Mouse (Mus musculus): ENCODE results near the gene Tpk1. TPM values are rescaled to one million over a fixed set of nuclear protein-coding genes. Genes with fewer than 3 reads are reported as not detected.

The Tpk1 gene
- polyA plus RNA-seq, 1 experiment from 2014 or later, result 3.8 TPM

DNA sequence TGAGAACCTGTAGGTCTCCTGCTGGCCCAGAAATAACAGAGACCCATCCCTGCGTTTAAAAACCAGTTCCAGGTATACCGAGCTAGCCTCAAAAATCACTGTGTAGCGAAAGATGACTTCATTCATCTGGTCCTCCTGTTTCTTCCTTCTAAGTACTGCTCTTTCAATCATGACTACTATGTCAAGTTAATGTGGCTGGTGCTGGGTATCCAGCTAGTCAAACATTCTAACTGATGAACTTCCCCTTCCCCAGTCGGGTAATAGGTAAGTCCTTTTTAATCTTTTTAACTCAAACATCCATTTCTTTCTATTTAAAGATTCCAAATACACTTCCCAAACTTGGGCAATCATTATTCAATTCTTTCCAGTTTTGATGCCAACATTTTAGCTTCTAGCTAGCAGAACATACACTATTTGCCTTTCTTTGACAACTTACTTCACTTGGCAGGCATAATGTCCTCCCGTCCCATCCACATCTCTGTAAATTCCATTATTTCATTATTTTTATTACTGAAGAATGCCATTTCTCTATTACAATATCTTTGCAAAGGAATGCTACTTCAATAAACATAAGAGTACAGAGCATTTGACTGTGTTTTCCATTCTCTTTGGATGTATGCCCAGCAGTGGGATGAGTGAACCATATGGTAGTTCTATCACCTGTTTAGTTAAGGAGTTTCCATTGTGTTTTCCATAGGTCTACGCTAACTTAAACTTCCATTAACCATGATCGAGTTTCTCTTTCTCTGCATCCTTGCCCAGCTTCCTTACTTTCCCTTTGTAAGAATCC is 728 bp upstream of the Tpk1 start:
- peak overlapping the region; percentile 58 for H3K4me3 ChIP-seq
- peak overlapping the region; percentile 67 for H3K4me2 ChIP-seq
- WGBS, result 88% methylated on average over 7 of the region's 7 CpGs
- H3K36me3 ChIP-seq (ENCODE audit: poor library complexity, severe bottlenecking), result no peaks in the 10 kb centered on the region; the same call in 1 of the 2 replicates
- no peaks in the 10 kb centered on the region for H3K9me3 ChIP-seq (replicated peaks)
- no peak; the same call in 1 of the 2 replicates for ATAC-seq
- H3K4me1 ChIP-seq, result peaks cover 3% of the 10 kb centered on the region; the same call in 1 of the 2 replicates
- peak overlapping the region; percentile 83 for H3K9ac ChIP-seq
- H3K27me3 ChIP-seq, result no peaks in the 10 kb centered on the region
- H3K27ac ChIP-seq, result peak overlapping the region; percentile 93

DNA sequence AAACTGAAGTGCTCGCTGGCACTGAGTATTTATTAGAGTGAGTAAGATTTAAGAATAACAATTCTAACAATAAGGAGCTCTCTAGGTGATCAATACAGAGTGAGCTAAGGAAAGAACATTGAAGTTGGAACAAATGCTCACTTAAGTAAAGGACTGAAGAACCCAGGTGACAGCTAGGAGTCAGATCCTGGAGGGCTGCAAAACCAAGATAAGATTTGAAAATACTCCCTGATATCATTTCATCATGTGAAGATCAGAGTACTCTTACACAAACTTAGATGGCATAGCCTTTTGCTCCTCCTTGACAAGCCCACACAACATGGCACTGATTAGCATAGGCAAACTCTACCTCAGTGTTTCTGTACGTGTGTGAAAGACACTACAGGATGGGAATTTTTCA is 4.3 kb downstream of the Tpk1 start:
- H3K4me1 ChIP-seq, result peaks cover 3% of the 10 kb centered on the region; the same call in 1 of the 2 replicates
- no peaks in the 10 kb centered on the region for H3K9me3 ChIP-seq (replicated peaks)
- H3K4me3 ChIP-seq, result no peak overlapping the region
- no peaks in the 10 kb centered on the region; the same call in 1 of the 2 replicates for H3K36me3 ChIP-seq (ENCODE audit: poor library complexity, severe bottlenecking)
- WGBS, result 85% methylated on average over 2 of the region's 2 CpGs
- no peak overlapping the region for H3K9ac ChIP-seq
- ATAC-seq, result no peak
- H3K27ac ChIP-seq, result no peak overlapping the region
- H3K27me3 ChIP-seq, result no peaks in the 10 kb centered on the region
- no peak overlapping the region for H3K4me2 ChIP-seq

DNA sequence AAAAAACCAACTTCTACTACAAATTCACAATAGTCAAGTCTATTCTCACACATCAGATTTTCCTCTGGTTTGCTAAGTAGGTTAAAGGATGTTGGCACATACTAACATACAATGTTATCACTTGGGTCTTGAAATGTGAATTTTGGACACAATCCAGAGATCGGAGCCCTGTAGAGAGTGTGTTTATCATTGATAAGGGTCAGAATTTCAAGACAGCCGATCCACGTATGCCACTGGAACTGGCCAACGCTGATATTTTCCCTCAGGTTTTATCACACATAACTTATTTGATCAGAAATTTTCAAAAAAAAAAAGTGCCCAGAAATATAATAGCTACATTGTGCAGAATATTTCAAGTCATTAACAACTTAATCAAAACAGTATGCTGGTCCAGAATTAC is 7.8 kb downstream of the Tpk1 start:
- H3K36me3 ChIP-seq (ENCODE audit: poor library complexity, severe bottlenecking), result no peaks in the 10 kb centered on the region; the same call in 1 of the 2 replicates
- no peaks in the 10 kb centered on the region for H3K27me3 ChIP-seq
- H3K9me3 ChIP-seq (replicated peaks), result no peaks in the 10 kb centered on the region
- no peaks in the 10 kb centered on the region for H3K4me1 ChIP-seq
- no peak overlapping the region for H3K4me2 ChIP-seq
- no peak for ATAC-seq
- no peak overlapping the region for H3K9ac ChIP-seq
- H3K27ac ChIP-seq, result no peak overlapping the region
- H3K4me3 ChIP-seq, result no peak overlapping the region
- WGBS, result 95% methylated on average over 4 of the region's 4 CpGs

DNA sequence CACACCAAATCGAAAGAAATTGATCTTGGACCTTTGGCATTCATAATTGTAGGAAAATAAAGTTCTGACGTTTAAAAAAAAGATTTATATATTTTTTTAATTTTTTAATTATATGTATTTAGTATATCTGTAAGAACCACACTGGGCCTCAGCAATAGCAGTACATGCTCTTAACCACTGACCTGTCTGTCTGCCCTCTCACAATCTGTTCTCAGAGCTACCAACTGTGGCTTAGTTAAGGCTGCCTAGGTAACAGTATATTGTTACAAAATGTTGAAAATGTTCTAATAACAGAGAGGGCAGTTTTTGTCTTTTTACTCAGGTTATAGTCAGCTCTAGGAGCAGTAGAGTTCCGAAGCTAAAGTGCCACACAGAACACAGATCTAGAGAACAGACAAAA is 8.2 kb downstream of the Tpk1 start:
- 91% methylated on average over 3 of the region's 3 CpGs for WGBS
- Histone ChIP-seq H3K9me3 (replicated peaks) (no peaks in the 10 kb centered on the region), H3K9ac (no peak overlapping the region), H3K36me3 (ENCODE audit: poor library complexity, severe bottlenecking) (no peaks in the 10 kb centered on the region; the same call in 1 of the 2 replicates), H3K27me3 (no peaks in the 10 kb centered on the region), H3K4me1 (no peaks in the 10 kb centered on the region), H3K4me2 (no peak overlapping the region), H3K4me3 (no peak overlapping the region), H3K27ac (no peak overlapping the region)
- no peak for ATAC-seq

DNA sequence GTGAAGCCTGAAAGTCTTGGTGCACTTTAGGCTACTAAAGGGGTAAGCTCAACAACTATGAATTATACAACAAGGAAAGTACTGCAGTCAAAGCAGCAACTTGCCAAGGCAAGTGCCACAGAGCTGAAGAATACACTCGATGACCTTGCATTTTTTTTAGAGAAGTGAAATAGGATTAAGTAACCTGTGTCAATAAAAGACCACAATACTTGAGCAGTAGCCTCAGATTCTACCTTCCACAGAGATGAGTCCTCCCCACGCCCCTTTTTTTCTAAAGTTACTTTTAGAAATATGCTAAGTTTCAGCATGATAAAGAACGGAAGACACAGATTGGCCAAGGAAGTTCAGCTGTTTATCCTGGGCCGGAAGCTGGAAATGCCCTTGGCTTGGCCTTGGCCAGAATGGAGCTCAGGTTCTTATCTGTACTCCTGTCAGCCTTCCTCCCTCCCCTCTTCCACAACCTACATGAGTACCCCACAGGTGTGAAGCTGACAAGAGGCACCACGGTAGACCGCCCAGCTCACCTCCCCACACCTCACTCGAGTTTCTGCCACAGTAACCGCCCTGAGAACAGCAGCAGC is 11.1 kb downstream of the Tpk1 start:
- H3K9ac ChIP-seq, result no peak overlapping the region
- no peaks in the 10 kb centered on the region for H3K36me3 ChIP-seq (ENCODE audit: poor library complexity, severe bottlenecking)
- H3K9me3 ChIP-seq (replicated peaks), result no peaks in the 10 kb centered on the region
- no peak for ATAC-seq
- no peak overlapping the region for H3K27ac ChIP-seq
- 87% methylated on average over 8 of the region's 8 CpGs for WGBS
- H3K4me1 ChIP-seq, result no peaks in the 10 kb centered on the region
- no peak overlapping the region for H3K4me2 ChIP-seq
- no peaks in the 10 kb centered on the region for H3K27me3 ChIP-seq
- H3K4me3 ChIP-seq, result no peak overlapping the region

DNA sequence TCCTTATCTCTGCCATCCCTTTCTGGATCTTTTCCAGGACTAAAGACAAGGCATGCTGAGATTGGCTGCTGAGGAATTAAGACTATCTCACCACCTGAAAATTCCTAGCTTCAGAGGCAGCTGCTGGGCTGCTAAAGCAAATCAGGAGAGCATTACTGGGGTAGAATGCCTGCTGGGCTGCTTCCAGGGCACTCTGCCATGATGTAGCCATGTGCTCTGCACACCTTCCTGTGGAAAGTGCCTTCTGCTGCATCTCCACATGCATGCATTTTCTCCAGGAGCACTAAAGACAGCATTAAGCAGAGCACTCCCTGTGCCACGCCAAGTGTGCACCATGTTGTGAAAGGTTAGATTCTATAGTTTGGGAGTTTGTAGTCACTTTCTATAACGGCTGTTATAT is 16.6 kb downstream of the Tpk1 start:
- Histone ChIP-seq H3K4me3 (no peak overlapping the region), H3K4me1 (no peaks in the 10 kb centered on the region), H3K36me3 (ENCODE audit: poor library complexity, severe bottlenecking) (no peaks in the 10 kb centered on the region), H3K27me3 (no peaks in the 10 kb centered on the region), H3K9ac (no peak overlapping the region), H3K4me2 (no peak overlapping the region), H3K27ac (no peak overlapping the region), H3K9me3 (replicated peaks) (no peaks in the 10 kb centered on the region)
- 81% methylated on average over 2 of the region's 2 CpGs for WGBS
- no peak for ATAC-seq

DNA sequence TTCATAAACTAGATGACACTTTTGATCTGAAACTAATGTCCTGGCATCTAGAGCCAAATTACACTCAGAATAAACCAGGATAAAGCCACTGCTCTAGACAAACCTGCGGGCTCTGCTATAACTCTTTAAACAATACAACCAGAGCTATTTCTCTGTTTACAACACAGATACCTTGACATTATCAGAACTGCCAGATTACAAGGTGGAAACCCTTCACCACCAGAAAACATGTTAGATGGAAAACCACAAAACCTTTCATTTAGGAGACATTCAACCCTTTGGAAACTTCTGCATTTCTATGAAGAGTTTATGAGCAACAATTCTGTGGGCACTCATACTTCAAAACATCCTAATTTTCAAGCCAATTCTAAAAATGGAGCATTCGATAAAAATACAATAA is 20.4 kb downstream of the Tpk1 start:
- Histone ChIP-seq H3K9ac (no peak overlapping the region), H3K4me2 (no peak overlapping the region), H3K27me3 (no peaks in the 10 kb centered on the region), H3K27ac (no peak overlapping the region), H3K36me3 (ENCODE audit: poor library complexity, severe bottlenecking) (no peaks in the 10 kb centered on the region), H3K9me3 (replicated peaks) (no peaks in the 10 kb centered on the region), H3K4me1 (no peaks in the 10 kb centered on the region), H3K4me3 (no peak overlapping the region)
- 90% methylated on average over 2 of the region's 2 CpGs for WGBS
- ATAC-seq, result no peak

DNA sequence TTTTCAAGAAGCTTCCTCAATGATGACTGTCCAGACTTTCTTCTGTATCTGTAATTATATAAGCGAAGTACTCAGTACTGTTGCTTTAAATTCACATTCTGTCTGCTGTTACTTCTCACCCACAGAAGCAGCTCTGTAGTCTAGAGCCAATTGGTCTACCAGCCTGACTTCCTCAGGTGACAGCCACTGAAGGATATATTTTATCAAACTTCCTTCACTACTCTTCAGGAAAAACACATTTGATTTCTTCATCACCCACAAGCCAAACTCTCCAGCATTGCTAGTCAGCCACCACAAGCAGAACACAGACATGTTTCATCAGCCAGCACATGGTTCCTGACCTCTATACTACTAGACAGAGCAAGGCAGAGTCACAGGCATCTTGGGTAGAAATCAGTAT is 21.0 kb downstream of the Tpk1 start:
- Histone ChIP-seq H3K9ac (no peak overlapping the region), H3K9me3 (replicated peaks) (no peaks in the 10 kb centered on the region), H3K4me1 (no peaks in the 10 kb centered on the region), H3K4me2 (no peak overlapping the region), H3K36me3 (ENCODE audit: poor library complexity, severe bottlenecking) (no peaks in the 10 kb centered on the region), H3K4me3 (no peak overlapping the region), H3K27ac (no peak overlapping the region), H3K27me3 (no peaks in the 10 kb centered on the region)
- WGBS, result 92% methylated on average over 1 of the region's 1 CpGs
- no peak for ATAC-seq

DNA sequence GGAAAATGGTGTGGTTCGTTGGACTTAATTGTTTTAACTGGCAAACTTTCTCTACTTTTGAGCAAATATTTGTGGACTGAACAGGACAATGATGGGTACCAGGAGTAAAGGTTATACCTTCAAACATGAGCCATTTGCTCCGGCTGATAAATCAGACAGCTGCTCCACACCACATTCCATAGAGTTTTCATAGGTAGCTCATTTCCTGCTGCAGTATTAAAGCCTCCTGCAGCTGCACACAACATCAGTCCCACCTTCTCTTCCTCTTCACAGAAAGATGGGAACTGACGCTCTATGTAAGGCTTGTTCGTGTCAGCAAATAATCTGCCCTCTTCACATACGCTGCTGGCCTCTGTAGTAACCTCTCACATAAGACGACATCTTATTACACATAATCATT is 22.4 kb downstream of the Tpk1 start:
- Histone ChIP-seq H3K36me3 (ENCODE audit: poor library complexity, severe bottlenecking) (no peaks in the 10 kb centered on the region), H3K9me3 (replicated peaks) (no peaks in the 10 kb centered on the region), H3K27ac (no peak overlapping the region), H3K27me3 (no peaks in the 10 kb centered on the region), H3K9ac (no peak overlapping the region), H3K4me2 (no peak overlapping the region), H3K4me3 (no peak overlapping the region), H3K4me1 (no peaks in the 10 kb centered on the region)
- 90% methylated on average over 6 of the region's 6 CpGs for WGBS
- ATAC-seq, result no peak

DNA sequence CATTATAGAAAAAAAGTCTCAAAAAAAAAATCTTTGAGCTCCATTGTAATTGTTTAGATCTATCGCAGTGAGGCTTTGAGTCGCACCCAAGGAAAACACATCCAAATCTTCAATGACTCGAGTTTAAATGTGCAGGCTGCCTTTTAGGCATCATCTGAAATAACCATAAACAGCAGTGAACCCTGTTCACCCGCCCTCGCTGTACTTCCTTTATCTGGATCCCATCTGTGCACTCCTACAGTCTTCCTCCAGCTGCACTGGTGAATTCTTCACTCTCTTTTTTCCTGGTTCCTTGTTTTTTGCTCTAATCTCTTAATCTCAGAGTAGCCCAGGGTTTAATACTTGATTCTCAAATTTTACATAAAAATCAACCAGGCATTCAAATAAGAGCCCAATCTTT is 23.7 kb downstream of the Tpk1 start:
- no peak for ATAC-seq
- Histone ChIP-seq H3K27me3 (no peaks in the 10 kb centered on the region), H3K9ac (no peak overlapping the region), H3K4me2 (no peak overlapping the region), H3K4me1 (no peaks in the 10 kb centered on the region), H3K4me3 (no peak overlapping the region), H3K27ac (no peak overlapping the region), H3K9me3 (replicated peaks) (no peaks in the 10 kb centered on the region), H3K36me3 (ENCODE audit: poor library complexity, severe bottlenecking) (no peaks in the 10 kb centered on the region)
- 77% methylated on average over 5 of the region's 5 CpGs for WGBS

DNA sequence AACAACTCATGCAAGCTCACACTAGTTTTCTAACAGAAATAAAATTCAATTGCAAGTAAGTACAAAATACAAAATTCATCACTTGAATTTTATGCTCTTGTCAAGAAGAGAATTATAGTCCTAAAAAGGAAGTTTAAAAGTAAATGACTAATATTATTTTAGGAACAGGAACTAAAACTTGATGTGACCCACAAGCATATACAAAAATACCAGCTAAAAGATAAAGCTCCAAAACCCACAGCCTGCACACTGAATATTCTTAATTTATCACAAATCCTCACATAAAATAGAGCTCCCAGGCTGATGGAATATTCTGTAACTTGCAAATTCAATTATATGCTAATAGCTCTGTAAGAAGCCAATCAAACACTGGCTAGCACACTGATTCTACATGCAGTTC is 25.5 kb downstream of the Tpk1 start:
- H3K36me3 ChIP-seq (ENCODE audit: poor library complexity, severe bottlenecking), result no peaks in the 10 kb centered on the region
- ATAC-seq, result no peak
- no peak overlapping the region for H3K4me2 ChIP-seq
- no peaks in the 10 kb centered on the region for H3K4me1 ChIP-seq
- H3K27me3 ChIP-seq, result no peaks in the 10 kb centered on the region
- H3K4me3 ChIP-seq, result no peak overlapping the region
- no peak overlapping the region for H3K27ac ChIP-seq
- no peak overlapping the region for H3K9ac ChIP-seq
- no peaks in the 10 kb centered on the region for H3K9me3 ChIP-seq (replicated peaks)

DNA sequence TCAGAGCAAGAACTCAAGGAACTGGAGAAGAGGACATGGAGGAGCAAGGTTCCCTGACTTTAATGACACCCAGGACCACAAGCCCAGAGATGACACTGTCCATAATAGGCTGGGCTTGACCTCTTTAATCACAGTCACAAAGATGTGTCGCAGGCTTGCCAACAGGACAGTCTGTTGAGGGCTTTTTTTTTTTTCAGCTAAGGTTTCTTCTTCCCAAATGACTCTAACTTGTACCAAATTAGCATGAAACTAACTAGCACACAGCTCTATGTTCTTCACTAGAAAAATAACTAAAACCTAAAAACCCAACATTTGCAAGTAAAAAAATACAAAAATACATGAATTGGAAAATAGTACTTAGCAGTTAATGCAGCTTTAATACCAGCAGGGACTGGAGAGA is 27.2 kb downstream of the Tpk1 start:
- H3K9me3 ChIP-seq (replicated peaks), result no peaks in the 10 kb centered on the region
- no peak overlapping the region for H3K4me2 ChIP-seq
- WGBS, result 93% methylated on average over 1 of the region's 1 CpGs
- no peaks in the 10 kb centered on the region for H3K36me3 ChIP-seq (ENCODE audit: poor library complexity, severe bottlenecking)
- no peak overlapping the region for H3K9ac ChIP-seq
- no peaks in the 10 kb centered on the region for H3K27me3 ChIP-seq
- no peak overlapping the region for H3K4me3 ChIP-seq
- no peak overlapping the region for H3K27ac ChIP-seq
- H3K4me1 ChIP-seq, result no peaks in the 10 kb centered on the region
- ATAC-seq, result no peak

DNA sequence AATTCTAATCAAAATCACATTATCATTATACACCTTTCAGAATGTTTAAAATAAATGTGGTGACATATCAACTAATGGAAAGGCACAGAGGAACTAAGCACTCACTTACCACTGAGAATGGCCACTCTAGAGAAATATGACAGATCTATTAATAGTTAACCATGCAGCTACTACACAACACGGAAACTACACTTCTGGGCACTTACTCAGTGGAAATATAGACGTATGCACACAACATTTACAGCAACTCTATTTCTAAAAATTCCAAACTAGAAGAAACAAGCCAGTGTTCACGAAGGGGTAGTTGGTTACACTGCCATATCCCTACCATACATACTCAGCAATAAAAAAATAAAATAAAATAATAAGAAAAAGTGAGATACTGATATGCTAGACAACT is 28.0 kb downstream of the Tpk1 start:
- Histone ChIP-seq H3K4me3 (no peak overlapping the region), H3K4me2 (no peak overlapping the region), H3K9me3 (replicated peaks) (no peaks in the 10 kb centered on the region), H3K27me3 (no peaks in the 10 kb centered on the region), H3K4me1 (no peaks in the 10 kb centered on the region), H3K9ac (no peak overlapping the region), H3K36me3 (ENCODE audit: poor library complexity, severe bottlenecking) (no peaks in the 10 kb centered on the region), H3K27ac (no peak overlapping the region)
- no peak for ATAC-seq
- 85% methylated on average over 3 of the region's 3 CpGs for whole genome bisulfite sequencing
